Mouse (Mus musculus) spleen, adult 2 months (tissue): ENCODE measurements around the gene Msantd3.

Source experiments
- CTCF ChIP-seq: fragments of 200-500 bp; IDR thresholded peaks from 2 replicates; pipeline ENCODE4 v1.5.1; 2011; ENCODE audit warnings: mild to moderate bottlenecking, inconsistent platforms; ENCODE audit not compliant: insufficient read depth, insufficient read length, insufficient replicate concordance; ENCODE audit errors: extremely low read depth
- POLR2A ChIP-seq: fragments of 200-500 bp; IDR thresholded peaks from 2 replicates; pipeline ENCODE4 v1.6.1; 2011; ENCODE audit warnings: low read depth, low read length, inconsistent platforms

- TF ChIP-seq POLR2A (no peak), CTCF (no peak)
Measured at GRCm38 (mm10) chr4:48544141-48544540, 4.4 kb downstream of the Msantd3 start.
